Mouse (Mus musculus) heart, embryonic 11.5 days (tissue): ENCODE measurements around the gene Olfr523. TPM values are rescaled to one million over a fixed set of nuclear protein-coding genes. Genes with fewer than 3 reads are reported as not detected.
A peak's percentile ranks its signal among the peaks of the same experiment; 100 is the strongest.
"Not testable (repeated sequence)": the region's sequence is repeated elsewhere in the genome, so short reads cannot be mapped to it uniquely, and the experiment has no call there.

ENCODE experiments used
- ATAC-seq: fragments of 200-750 bp; cut with Nextera tagmentation; replicated peaks from 2 replicates; pipeline ENCODE4 v1.8.0; 2017; ENCODE audit warnings: moderate library complexity; ENCODE audit not compliant: insufficient number of reproducible peaks, low FRiP score, low TSS enrichment
- H3K27ac ChIP-seq: fragments of 300-500 bp; sonication (generic); 2 replicates; pipeline ENCODE4 v1.5.1; 2014; ENCODE audit warnings: mild to moderate bottlenecking, low read depth, low read length
- H3K27me3 ChIP-seq: fragments of 300-500 bp; sonication (generic); 2 replicates; pipeline ENCODE4 v1.6.1; 2014; ENCODE audit warnings: mild to moderate bottlenecking, low read length, mixed read lengths; ENCODE audit not compliant: control insufficient read depth, insufficient read depth
- H3K36me3 ChIP-seq: fragments of 300-500 bp; sonication (generic); 2 replicates; pipeline ENCODE4 v1.6.1; 2014; ENCODE audit warnings: mild to moderate bottlenecking, low read length, moderate library complexity, mixed read lengths; ENCODE audit not compliant: control insufficient read depth, insufficient read depth
- H3K4me1 ChIP-seq: fragments of 300-500 bp; sonication (generic); 2 replicates; pipeline ENCODE4 v1.6.1; 2014; ENCODE audit warnings: low read length; ENCODE audit not compliant: control insufficient read depth, insufficient read depth
- H3K4me2 ChIP-seq: fragments of 300-500 bp; sonication (generic); 2 replicates; pipeline ENCODE4 v1.6.1; 2014; ENCODE audit warnings: mild to moderate bottlenecking, moderate library complexity
- H3K4me3 ChIP-seq: fragments of 300-500 bp; sonication (generic); 2 replicates; pipeline ENCODE4 v1.5.1; 2014; ENCODE audit warnings: low read depth, low read length
- H3K9ac ChIP-seq: fragments of 300-500 bp; sonication (generic); 2 replicates; pipeline ENCODE4 v1.6.1; 2014; ENCODE audit warnings: mild to moderate bottlenecking, low read depth, low read length, moderate library complexity
- H3K9me3 ChIP-seq: fragments of 300-500 bp; sonication (generic); replicated peaks from 2 replicates; pipeline ENCODE4 v1.6.1; 2016; ENCODE audit warnings: low read length; ENCODE audit not compliant: control insufficient read depth
- WGBS: fragments of 180-500 bp; shearing (Covaris S2); extraction: QIAGEN DNeasy Blood & Tissue Kit; methylation state at CpG from one replicate; pipeline ENCODE4 v1.1.7; 2014; ENCODE audit not compliant: insufficient replicate concordance; 5-methylcytosine and 5-hydroxymethylcytosine counted together
- polyA plus RNA-seq: library from polyadenylated mRNA; unstranded; fragments of >200 nt; fragmentation: Nextera tagmentation; extraction: Ambion mirVana; gene quantifications from 2 replicates; pipeline ENCODE4 v1.2.1, GENCODE M21; 2014

Gene Olfr523
- polyA plus RNA-seq: not detected in 2 replicates

DNA sequence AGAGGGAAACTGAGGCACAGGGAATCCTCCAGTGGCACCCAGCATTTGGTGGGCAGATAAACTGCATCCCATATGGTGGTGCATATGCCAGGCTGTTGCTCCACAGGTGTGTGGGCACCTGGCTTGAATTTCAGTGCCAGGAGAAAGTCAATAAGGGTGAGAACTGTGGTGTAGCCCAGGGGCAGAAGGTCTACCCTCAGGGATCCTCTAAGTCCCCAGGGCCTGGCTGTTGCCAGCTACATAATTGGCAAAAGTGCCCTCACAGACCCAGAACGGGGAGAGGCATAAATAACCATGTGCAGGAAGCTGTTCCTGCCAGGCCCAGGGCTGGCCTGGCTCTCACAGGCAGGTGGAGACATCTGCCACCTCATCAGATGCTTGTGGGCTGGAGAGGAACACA, at the start of gene Olfr523:
Gene Olfr523, plus strand, starts transcription at position 282 of the 400 bp plus-strand sequence.
- Histone ChIP-seq H3K4me3 (no peak within 1 kb of the TSS), H3K36me3 (no peaks in the 10 kb centered on the region), H3K4me1 (no peaks in the 10 kb centered on the region), H3K9me3 (no peaks in the 10 kb centered on the region), H3K4me2 (no peak within 1 kb of the TSS), H3K27ac (no peak within 1 kb of the TSS), H3K9ac (no peak within 1 kb of the TSS), H3K27me3 (no peaks in the 10 kb centered on the region)
- no peak for ATAC-seq
- 37% methylated on average over 1 of the region's 1 CpGs for WGBS

- WGBS: 83% methylated on average over 1 of the region's 1 CpGs
- no peak overlapping the region for H3K9ac ChIP-seq
- no peak overlapping the region for H3K4me2 ChIP-seq
- no peak overlapping the region for H3K27ac ChIP-seq
- H3K36me3 ChIP-seq: no peaks in the 10 kb centered on the region
- no peak overlapping the region for H3K4me3 ChIP-seq
- H3K27me3 ChIP-seq: no peaks in the 10 kb centered on the region
- no peaks in the 10 kb centered on the region for H3K9me3 ChIP-seq
- no peak for ATAC-seq
- H3K4me1 ChIP-seq: peaks cover 6% of the 10 kb centered on the region; the same call in 1 of the 2 replicates
Measured at GRCm38 (mm10) chr7:140124382-140124781, 48.6 kb upstream of the Olfr523 start.

GRCm38 (mm10) chr7:140125278-140126021, 47.6 kb upstream of the Olfr523 start:
- Histone ChIP-seq H3K9ac (peak overlapping the region; percentile 82), H3K4me1 (peaks cover 6% of the 10 kb centered on the region; the same call in 1 of the 2 replicates), H3K27me3 (no peaks in the 10 kb centered on the region), H3K4me3 (peak overlapping the region; percentile 61), H3K4me2 (peak overlapping the region; percentile 77), H3K9me3 (no peaks in the 10 kb centered on the region), H3K36me3 (peaks cover 2% of the 10 kb centered on the region; the same call in 1 of the 2 replicates), H3K27ac (no peak overlapping the region)
- peak; percentile 98 for ATAC-seq
- WGBS: 1% methylated on average over 40 of the region's 40 CpGs

GRCm38 (mm10) chr7:140126022-140126350, 47.0 kb upstream of the Olfr523 start:
- 4% methylated on average over 5 of the region's 5 CpGs for WGBS
- Histone ChIP-seq H3K27me3 (no peaks in the 10 kb centered on the region), H3K4me3 (peak overlapping the region; percentile 61), H3K36me3 (peaks cover 2% of the 10 kb centered on the region; the same call in 1 of the 2 replicates), H3K27ac (no peak overlapping the region), H3K9ac (peak overlapping the region; percentile 82), H3K9me3 (no peaks in the 10 kb centered on the region), H3K4me1 (peaks cover 6% of the 10 kb centered on the region; the same call in 1 of the 2 replicates), H3K4me2 (peak overlapping the region; percentile 77)
- ATAC-seq: 0 out of 2 replicates have a peak, but pooled peaks have one; percentile 1

DNA sequence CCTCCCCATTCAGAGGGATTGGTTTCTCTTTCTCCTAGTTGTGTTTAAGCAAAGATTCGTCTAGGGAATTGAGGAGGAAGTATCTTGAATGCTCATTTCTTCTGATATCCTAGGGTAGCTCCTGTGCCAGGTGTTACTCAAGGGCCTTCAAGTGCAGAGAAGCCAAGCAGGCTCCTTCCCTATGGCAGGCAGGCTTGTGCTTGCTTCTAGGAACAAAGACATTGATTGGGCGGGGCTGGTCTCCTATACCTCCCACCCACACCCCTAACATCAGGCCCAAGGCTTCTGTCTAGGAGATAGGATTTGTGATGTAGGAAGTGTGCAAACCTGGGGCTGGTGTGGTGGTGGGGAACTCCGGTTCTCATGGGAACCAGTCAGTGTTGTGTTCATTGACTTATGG, 46.1 kb upstream of the Olfr523 start:
- Histone ChIP-seq H3K4me2 (no peak overlapping the region), H3K9ac (no peak overlapping the region), H3K36me3 (peaks cover 2% of the 10 kb centered on the region; the same call in 1 of the 2 replicates), H3K4me1 (peaks cover 6% of the 10 kb centered on the region; the same call in 1 of the 2 replicates), H3K27ac (no peak overlapping the region), H3K4me3 (no peak overlapping the region), H3K9me3 (no peaks in the 10 kb centered on the region), H3K27me3 (no peaks in the 10 kb centered on the region)
- ATAC-seq: no peak
- WGBS: 87% methylated on average over 3 of the region's 3 CpGs

- Histone ChIP-seq H3K4me3 (no peak overlapping the region), H3K27ac (no peak overlapping the region), H3K36me3 (peaks cover 2% of the 10 kb centered on the region; the same call in 1 of the 2 replicates), H3K9ac (no peak overlapping the region), H3K4me2 (no peak overlapping the region), H3K9me3 (no peaks in the 10 kb centered on the region), H3K27me3 (no peaks in the 10 kb centered on the region), H3K4me1 (peaks cover 6% of the 10 kb centered on the region; the same call in 1 of the 2 replicates)
- 73% methylated on average over 2 of the region's 2 CpGs for WGBS
- no peak for ATAC-seq
Measured at GRCm38 (mm10) chr7:140127911-140128310, 45.1 kb upstream of the Olfr523 start.

- not testable (repeated sequence) for H3K4me3 ChIP-seq, H3K4me1 ChIP-seq, ATAC-seq, H3K27me3 ChIP-seq, H3K4me2 ChIP-seq, H3K9ac ChIP-seq, H3K9me3 ChIP-seq, H3K36me3 ChIP-seq, H3K27ac ChIP-seq
- 87% methylated on average over 7 of the region's 7 CpGs for WGBS
Measured at GRCm38 (mm10) chr7:140132184-140132583, 40.8 kb upstream of the Olfr523 start.

DNA sequence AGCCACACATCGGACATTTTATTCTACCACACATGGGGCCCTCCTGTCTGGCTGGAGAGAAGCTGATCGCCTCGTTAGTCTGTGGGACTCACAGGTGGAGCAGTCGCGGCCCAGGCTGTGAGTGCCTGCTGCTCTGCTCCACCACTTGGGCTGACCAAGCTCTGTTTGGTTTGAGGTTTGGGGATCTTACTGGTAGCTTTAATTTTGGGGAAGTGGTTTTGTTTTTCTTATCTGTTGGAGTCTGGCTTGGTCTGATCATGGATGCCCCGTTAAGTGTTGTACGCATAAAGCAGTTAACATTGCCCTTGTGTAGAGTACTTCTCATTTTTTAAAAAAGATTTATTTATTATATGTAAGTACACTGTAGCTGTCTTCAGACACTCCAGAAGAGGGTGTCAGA, 39.0 kb upstream of the Olfr523 start:
- not testable (repeated sequence) for H3K4me3 ChIP-seq, H3K4me2 ChIP-seq, H3K36me3 ChIP-seq, H3K9ac ChIP-seq, ATAC-seq, H3K27ac ChIP-seq, H3K27me3 ChIP-seq, H3K9me3 ChIP-seq, H3K4me1 ChIP-seq
- WGBS: 95% methylated on average over 5 of the region's 7 CpGs
